ENCODE assay signal across 8 mouse cellular contexts in the genomic region with DNA sequence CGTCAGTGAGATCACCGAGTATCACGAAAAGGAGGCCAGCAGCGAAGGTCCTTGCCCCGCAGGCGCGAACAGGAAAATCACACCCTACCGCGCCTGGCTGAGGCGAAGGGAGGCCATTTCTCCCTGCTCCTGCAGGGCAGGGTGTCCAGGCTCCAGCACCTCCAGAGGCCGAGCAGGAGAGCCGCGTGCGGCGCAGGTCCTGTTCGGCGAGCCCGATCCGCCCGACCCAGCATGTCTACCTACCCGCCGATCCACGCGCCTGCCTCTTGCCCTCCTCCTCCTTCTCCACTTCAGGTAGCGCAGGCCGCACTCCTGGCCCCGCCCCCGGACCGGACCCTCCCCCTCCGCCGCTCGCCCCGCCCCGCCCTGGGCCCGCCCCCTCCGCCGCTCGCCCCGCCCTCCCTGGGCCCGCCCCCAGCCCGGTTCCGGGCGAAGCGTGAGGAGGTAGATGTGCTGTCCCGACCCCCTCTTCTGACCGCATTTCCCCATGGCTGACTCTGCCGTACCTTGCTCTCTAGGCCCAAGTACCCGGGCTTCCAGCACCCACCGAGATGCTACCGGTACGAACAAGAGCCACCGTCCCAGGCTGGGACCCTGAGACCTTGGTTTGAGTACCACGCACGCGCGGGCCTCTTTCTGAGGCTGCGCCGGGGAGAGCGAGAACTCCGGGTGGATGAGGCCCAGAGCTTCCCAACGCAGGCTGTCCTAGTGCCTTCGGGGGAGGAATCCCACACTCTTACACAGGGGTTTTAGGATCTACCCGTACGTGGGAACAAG. TPM values are rescaled to one million over a fixed set of nuclear protein-coding genes. Genes with fewer than 3 reads are reported as not detected.
DNase-seq lines count a peak whose midpoint lies in the region; ATAC-seq and TF ChIP-seq lines count a peak whose summit lies in the region.

A gene (plus strand): TSS at position 73 of the 777 bp plus-strand sequence.
A gene (minus strand): TSS at position 588 of the 777 bp plus-strand sequence.

- peak; percentile 88 for TF ChIP-seq POLR2A in olfactory bulb, adult 2 months (IDR thresholded peaks at IDR 0.05; ENCODE audit: insufficient read depth, low read depth, low read length)
- peak; percentile 86 for TF ChIP-seq POLR2A in thymus, adult 2 months (IDR thresholded peaks at IDR 0.05; ENCODE audit: control insufficient read depth, extremely low read depth, insufficient read depth, low read length, poor library complexity)

- no peaks in the 10 kb centered on the region for H3K27me3 ChIP-seq in G1E (ENCODE audit: insufficient read depth, low read length)
- no peaks in the 10 kb centered on the region for H3K27me3 ChIP-seq in forebrain, embryonic 16.5 days (replicated peaks; ENCODE audit: control insufficient read depth, insufficient read depth, low read length)
- no peaks in the 10 kb centered on the region for H3K27me3 ChIP-seq in lung, embryonic 14.5 days (ENCODE audit: insufficient read depth, low read length)
- no peaks in the 10 kb centered on the region for H3K27me3 ChIP-seq in thymus, adult 2 months (ENCODE audit: control insufficient read depth, insufficient read depth, low read length)

- TF ChIP-seq CTCF in G1E (IDR thresholded peaks at IDR 0.05; ENCODE audit: low read depth, low read length): no peak
- TF ChIP-seq CTCF in layer of hippocampus, adult 2 months (conservative IDR thresholded peaks at IDR 0.05): peak; percentile 42
- no peak for TF ChIP-seq CTCF in lung, embryonic 14.5 days (IDR thresholded peaks at IDR 0.05; ENCODE audit: low read depth)
- no peak for TF ChIP-seq CTCF in olfactory bulb, adult 2 months (IDR thresholded peaks at IDR 0.05; ENCODE audit: insufficient read depth, low read depth, low read length)
- TF ChIP-seq CTCF in thymus, adult 2 months (IDR thresholded peaks at IDR 0.05; ENCODE audit: borderline replicate concordance, control insufficient read depth, extremely low read depth, insufficient read depth, low read length, poor library complexity): 0 out of 2 replicates have a peak, but pooled peaks have one; percentile 27

- under 1% methylated on average over 49 of the region's 64 CpGs for WGBS in forebrain, embryonic 16.5 days
- 1% methylated on average over 59 of the region's 64 CpGs for WGBS in lung, embryonic 14.5 days
- WGBS in olfactory bulb, adult 2 months: 2% methylated on average over 53 of the region's 64 CpGs
- WGBS in thymus, adult 2 months: under 1% methylated on average over 50 of the region's 64 CpGs

- no peaks in the 10 kb centered on the region for H3K9me3 ChIP-seq in G1E (replicated peaks)
- no peaks in the 10 kb centered on the region for H3K9me3 ChIP-seq in forebrain, embryonic 16.5 days (ENCODE audit: control insufficient read depth, low read length)
- H3K9me3 ChIP-seq in lung, embryonic 14.5 days (ENCODE audit: low read depth, low read length): no peaks in the 10 kb centered on the region

- H3K4me1 ChIP-seq in G1E (ENCODE audit: insufficient read depth, low read depth, low read length): peaks cover 19% of the 10 kb centered on the region
- peaks cover 11% of the 10 kb centered on the region for H3K4me1 ChIP-seq in forebrain, embryonic 16.5 days (replicated peaks; ENCODE audit: control insufficient read depth, insufficient read depth, low read length)
- 0 out of 2 replicates have a peak, but pooled peaks cover 3% of the 10 kb centered on the region for H3K4me1 ChIP-seq in lung, embryonic 14.5 days (ENCODE audit: insufficient read depth)
- H3K4me1 ChIP-seq in olfactory bulb, adult 2 months (ENCODE audit: control insufficient read depth, insufficient read depth, low read length): 0 out of 2 replicates have a peak, but pooled peaks cover 2% of the 10 kb centered on the region
- 0 out of 2 replicates have a peak, but pooled peaks cover 2% of the 10 kb centered on the region for H3K4me1 ChIP-seq in thymus, adult 2 months (replicated peaks; ENCODE audit: control insufficient read depth, insufficient read depth, low read length)

- intact Hi-C loops in heart, postnatal 36 days (cut with DNase I): loop anchor here (10.0 kb wide), 1 partner anchor 633 kb away; a partner anchor contains a TSS

- H3K4me3 ChIP-seq in G1E (ENCODE audit: low read depth, low read length): peak within 1 kb of the TSS; percentile 91
- H3K4me3 ChIP-seq in forebrain, embryonic 16.5 days (replicated peaks; ENCODE audit: low read length): peak within 1 kb of the TSS; percentile 79
- peak within 1 kb of the TSS; percentile 93 for H3K4me3 ChIP-seq in layer of hippocampus, adult 2 months
- peak within 1 kb of the TSS; percentile 72 for H3K4me3 ChIP-seq in lung, embryonic 14.5 days (ENCODE audit: low read depth, low read length)
- peak within 1 kb of the TSS; percentile 92 for H3K4me3 ChIP-seq in olfactory bulb, adult 2 months (ENCODE audit: insufficient read depth, low read depth, low read length)
- peak within 1 kb of the TSS; percentile 89 for H3K4me3 ChIP-seq in thymus, adult 2 months (ENCODE audit: control insufficient read depth, insufficient read depth, low read length)

- peak; percentile 89 for ATAC-seq in G1E (ENCODE audit: extremely low read depth, insufficient number of reproducible peaks, low FRiP score, poor library complexity, severe bottlenecking)
- ATAC-seq in forebrain, embryonic 16.5 days: peak; percentile 97
- peak; percentile 96 for ATAC-seq in lung, embryonic 14.5 days (ENCODE audit: insufficient read depth)

- H3K9ac ChIP-seq in forebrain, embryonic 16.5 days (replicated peaks; ENCODE audit: low read depth, low read length): peak within 1 kb of the TSS; percentile 83
- peak within 1 kb of the TSS; percentile 71 for H3K9ac ChIP-seq in lung, embryonic 14.5 days

- peak; percentile 77 for DNase-seq in G1E (ENCODE audit: low spot score)
- peak; percentile 86 to 91 for DNase-seq in cerebellum, adult 18-20 months
- peak; percentile 79 to 90 for DNase-seq in heart, postnatal 36 days
- DNase-seq in layer of hippocampus, adult 2 months (ENCODE audit: low spot score in 2 of 2): peak; percentile 76 to 79
- peak; percentile 88 for DNase-seq in lung, embryonic 14.5 days
- DNase-seq in thymus, adult 2 months: peak; percentile 87

- H3K4me2 ChIP-seq in forebrain, embryonic 16.5 days (ENCODE audit: low read length): peak within 1 kb of the TSS; percentile 71
- H3K4me2 ChIP-seq in lung, embryonic 14.5 days: peak within 1 kb of the TSS; percentile 81

- H3K36me3 ChIP-seq in G1E (replicated peaks): peaks cover 32% of the 10 kb centered on the region
- H3K36me3 ChIP-seq in forebrain, embryonic 16.5 days (ENCODE audit: control insufficient read depth, insufficient read depth): no peaks in the 10 kb centered on the region; the same call in 1 of the 2 replicates
- H3K36me3 ChIP-seq in lung, embryonic 14.5 days (ENCODE audit: insufficient read depth): peaks cover 14% of the 10 kb centered on the region
- peaks cover 7% of the 10 kb centered on the region; the same call in 1 of the 2 replicates for H3K36me3 ChIP-seq in thymus, adult 2 months (ENCODE audit: control insufficient read depth, insufficient read depth, low read length)

- peak within 1 kb of the TSS; percentile 85 for H3K27ac ChIP-seq in forebrain, embryonic 16.5 days (ENCODE audit: low read length)
- peak within 1 kb of the TSS; percentile 96 for H3K27ac ChIP-seq in layer of hippocampus, adult 2 months
- peak within 1 kb of the TSS; percentile 84 for H3K27ac ChIP-seq in lung, embryonic 14.5 days (ENCODE audit: low read depth)
- peak within 1 kb of the TSS; percentile 60 for H3K27ac ChIP-seq in olfactory bulb, adult 2 months (ENCODE audit: insufficient read depth, low read depth, low read length)
- H3K27ac ChIP-seq in thymus, adult 2 months (ENCODE audit: control insufficient read depth, insufficient read depth, low read length): peak within 1 kb of the TSS; percentile 53

RNA-seq across cellular contexts. Expression of the first gene that starts in this region (rescaled TPM):
- total RNA-seq in G1E (2014; fragmentation: Nextera tagmentation) (29.0 and 42.8 TPM in 2 replicates), G1E (2017) (29.6 and 35.0 TPM in 2 replicates)
- polyA plus RNA-seq in G1E (2012): 1.3 and 4.5 TPM in 2 replicates
- polyA plus RNA-seq in forebrain, embryonic 16.5 days (2015; fragmentation: Nextera tagmentation; extraction: Ambion mirVana): 22.2 and 24.8 TPM in 2 replicates
- total RNA-seq in heart, postnatal 36 days (2021): 10 to 100 TPM in 1 of 2 experiments, 1 to 10 TPM in 1; 8.4 to 10.2 TPM
- total RNA-seq in layer of hippocampus, adult 2 months (2021): 10 to 100 TPM; 19.1 to 20.7 TPM
- polyA plus RNA-seq in lung, embryonic 14.5 days (2014; fragmentation: Nextera tagmentation; extraction: Ambion mirVana): 17.5 and 17.8 TPM in 2 replicates
- polyA plus RNA-seq in olfactory bulb, adult 2 months (2012; ENCODE audit: insufficient read depth, insufficient read length, low replicate concordance, missing spikeins): not detected in 2 replicates
- 4.0 and 4.7 TPM in 2 replicates for polyA plus RNA-seq in thymus, adult 2 months (2012; rRNA removed)

RNA-seq across cellular contexts. Expression of the second gene that starts in this region (rescaled TPM):
- total RNA-seq in G1E (2014; fragmentation: Nextera tagmentation): 25.3 and 29.9 TPM in 2 replicates
- 14.9 and 20.0 TPM in 2 replicates for total RNA-seq in G1E (2017)
- polyA plus RNA-seq in G1E (2012): 0.50 and 0.87 TPM in 2 replicates
- polyA plus RNA-seq in forebrain, embryonic 16.5 days (2015; fragmentation: Nextera tagmentation; extraction: Ambion mirVana): 33.2 and 34.1 TPM in 2 replicates
- total RNA-seq in heart, postnatal 36 days (2021): 1 to 10 TPM; 3.6 to 4.6 TPM
- total RNA-seq in layer of hippocampus, adult 2 months (2021): 10 to 100 TPM; 14.3 to 16.6 TPM
- 27.2 and 27.5 TPM in 2 replicates for polyA plus RNA-seq in lung, embryonic 14.5 days (2014; fragmentation: Nextera tagmentation; extraction: Ambion mirVana)
- not detected in 2 replicates for polyA plus RNA-seq in olfactory bulb, adult 2 months (2012; ENCODE audit: insufficient read depth, insufficient read length, low replicate concordance, missing spikeins)
- polyA plus RNA-seq in thymus, adult 2 months (2012; rRNA removed): 0.73 and 1.4 TPM in 2 replicates

Comparison
In these comparisons a context has a peak if more than half of its experiments do, and no peak if none do; other contexts are left out.
1. Peak in every context shown above with its lines: DNase-seq, ATAC-seq, H3K4me3 ChIP-seq and H3K27ac ChIP-seq.
2. CTCF ChIP-seq: peak in layer of hippocampus, adult 2 months (single experiment) and thymus, adult 2 months (single experiment); none in G1E (single experiment), lung, embryonic 14.5 days (single experiment) and olfactory bulb, adult 2 months (single experiment).